Mouse (Mus musculus): ENCODE data around the gene Csf1. TPM values are rescaled to one million over a fixed set of nuclear protein-coding genes. Genes with fewer than 3 reads are reported as not detected.
A peak's percentile ranks its signal among the peaks of the same experiment; 100 is the strongest.
"Not testable (repeated sequence)": the region's sequence is repeated elsewhere in the genome, so short reads cannot be mapped to it uniquely, and the experiment has no call there.

Gene Csf1
- total RNA-seq, 2 experiments from 2014 or later, result 7.9 to 10.9 TPM

DNA sequence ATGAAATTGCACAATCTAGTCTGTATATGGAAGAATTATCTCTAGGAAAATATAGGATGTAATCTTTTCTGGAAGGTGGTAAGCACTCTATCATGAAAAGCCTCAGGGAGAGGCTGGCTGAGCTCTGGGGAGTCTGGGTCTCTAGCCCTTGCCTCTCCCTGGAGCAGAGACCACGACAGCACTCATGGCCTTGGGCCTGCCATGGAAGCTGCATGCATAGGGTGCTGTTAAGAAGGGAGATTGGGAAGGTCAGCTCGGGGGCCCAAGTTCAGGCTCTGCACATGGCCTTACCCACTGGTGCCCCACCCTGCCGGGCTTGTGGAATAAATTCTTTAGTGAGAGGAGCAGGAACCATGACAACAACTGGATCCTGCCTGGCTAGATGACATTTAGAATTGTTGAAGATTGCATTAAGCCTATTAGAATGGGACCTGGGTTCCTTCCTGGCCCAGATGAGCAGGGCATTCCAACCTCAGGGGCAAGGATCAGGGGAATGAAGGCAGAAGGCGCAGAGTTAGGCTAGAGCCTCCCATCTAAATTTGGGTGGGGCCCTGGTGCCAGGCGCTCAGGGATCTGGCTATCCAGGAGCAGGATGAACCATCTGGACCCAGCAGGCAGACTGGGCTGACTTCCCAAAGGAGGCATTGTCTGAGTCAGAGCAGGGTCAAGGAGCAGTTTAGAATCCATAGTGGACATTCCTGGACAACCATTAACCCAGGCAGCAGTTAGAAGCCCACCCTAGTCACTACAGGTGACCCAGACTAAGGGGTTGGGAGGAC lies 4.4 kb downstream of the Csf1 start:
- DNase-seq, result no peak
- intact Hi-C loops (cut with DNase I; ENCODE audit: low total_unique reads), result loop anchor here (2.0 to 10.0 kb wide), 3 partner anchors 55 to 131 kb away; no protein-coding TSS in a partner anchor

DNA sequence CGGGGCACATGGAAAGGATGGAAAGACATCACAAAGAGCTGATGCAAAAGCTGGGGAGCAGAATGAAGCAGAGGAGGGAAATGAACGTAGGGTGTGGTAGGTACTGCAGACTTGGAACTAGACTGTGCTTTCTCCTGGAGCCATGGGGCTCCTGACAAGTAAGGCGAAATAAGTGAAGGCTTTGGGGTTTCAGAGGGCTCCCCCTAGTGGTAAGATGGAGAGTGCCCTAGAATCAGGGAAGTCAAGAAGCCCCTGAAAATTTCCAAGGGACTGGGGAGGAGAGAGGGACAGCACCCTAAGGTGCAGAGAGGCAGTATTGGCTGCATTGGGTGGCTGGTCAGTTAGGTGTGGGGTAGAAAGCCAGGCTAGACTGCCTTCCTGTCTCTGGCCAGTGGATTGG lies 5.6 kb downstream of the Csf1 start:
- intact Hi-C loops (cut with DNase I; ENCODE audit: low total_unique reads), result loop anchor here (2.0 to 10.0 kb wide), 3 partner anchors 54 to 130 kb away; no protein-coding TSS in a partner anchor
- no peak for DNase-seq

DNA sequence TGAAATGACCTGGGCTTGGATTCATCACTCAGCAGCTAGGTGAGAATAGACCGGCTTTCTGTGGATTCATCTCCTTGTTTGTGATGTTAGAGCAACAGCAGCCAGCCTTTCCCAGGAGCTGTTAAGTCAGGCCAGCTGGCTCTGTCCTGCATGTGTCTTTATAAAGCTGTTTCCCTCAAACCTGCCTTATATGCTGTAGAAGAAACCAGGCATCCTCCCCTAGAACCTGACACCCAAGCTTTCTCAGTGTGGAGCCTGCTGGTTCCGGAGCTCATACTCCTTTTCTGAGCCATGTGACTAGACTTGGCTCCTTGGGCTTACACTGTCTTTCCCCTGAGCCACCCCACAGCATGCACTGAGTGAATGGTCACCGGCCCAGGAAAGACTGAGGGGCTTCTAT lies 8.7 kb downstream of the Csf1 start:
- DNase-seq, result no peak
- intact Hi-C loops (cut with DNase I; ENCODE audit: low total_unique reads), result loop anchor here (10.0 kb wide), 1 partner anchor 127 kb away; no protein-coding TSS in a partner anchor

DNA sequence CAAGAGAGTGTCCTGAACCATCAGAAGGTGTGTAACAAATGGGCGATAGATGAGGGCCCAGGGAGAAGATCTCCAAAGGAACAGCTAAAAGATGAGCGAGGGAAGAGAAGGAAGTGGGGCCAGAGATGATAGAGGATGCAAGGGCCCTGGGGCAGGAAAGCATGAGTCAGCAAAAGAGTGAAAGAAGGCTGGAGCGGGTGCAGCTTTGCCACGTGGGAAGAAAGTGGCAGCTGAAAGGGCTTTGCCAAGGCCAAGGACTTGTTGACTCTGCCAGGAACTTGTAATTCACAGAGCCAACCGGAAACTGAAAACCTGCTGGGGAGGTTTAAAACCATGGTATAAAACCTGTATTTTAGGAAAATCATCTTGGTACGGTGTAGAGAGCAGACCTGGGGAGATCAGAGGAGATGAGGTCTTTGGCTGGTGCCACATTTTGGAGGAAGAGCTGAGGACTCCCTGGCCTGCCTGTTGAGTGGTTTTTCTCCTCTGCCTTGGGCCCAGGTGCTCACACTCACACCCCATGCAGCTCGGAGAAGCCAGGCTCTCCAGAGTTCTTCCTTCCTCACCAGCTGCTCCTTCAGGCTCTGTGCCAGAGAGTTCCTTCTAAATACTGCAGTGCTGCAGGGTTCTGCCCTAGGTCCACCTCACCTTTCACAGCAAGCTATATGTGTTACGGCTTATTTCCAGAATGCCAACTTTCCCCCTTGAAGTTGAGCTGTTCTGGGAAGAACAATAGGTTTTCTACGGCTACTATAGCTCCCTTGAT lies 9.3 kb downstream of the Csf1 start:
- DNase-seq, result no peak
- intact Hi-C loops (cut with DNase I; ENCODE audit: low total_unique reads), result loop anchor here (10.0 kb wide), 1 partner anchor 126 kb away; no protein-coding TSS in a partner anchor

DNA sequence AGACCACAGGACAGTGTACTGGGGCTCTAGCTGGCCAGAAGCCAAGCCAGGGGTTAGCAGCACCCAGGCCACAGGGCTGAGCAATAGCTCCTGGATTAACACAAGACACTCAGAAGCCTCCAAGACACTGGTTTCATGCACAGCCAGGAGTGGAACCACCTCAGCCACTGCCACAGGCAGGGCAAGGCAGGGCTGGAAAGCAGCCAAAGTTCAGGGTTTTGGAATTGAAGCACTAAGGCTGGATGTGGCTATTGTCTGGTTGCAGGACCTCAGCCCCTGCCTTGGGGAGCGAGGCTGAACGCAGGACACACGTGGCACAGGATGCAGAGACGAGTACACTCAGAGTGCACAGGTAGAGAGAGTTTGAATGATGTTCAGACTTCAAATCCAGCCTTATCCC lies 10.8 kb downstream of the Csf1 start:
- intact Hi-C loops (cut with DNase I; ENCODE audit: low total_unique reads), result no loop called here
- no peak for DNase-seq

DNA sequence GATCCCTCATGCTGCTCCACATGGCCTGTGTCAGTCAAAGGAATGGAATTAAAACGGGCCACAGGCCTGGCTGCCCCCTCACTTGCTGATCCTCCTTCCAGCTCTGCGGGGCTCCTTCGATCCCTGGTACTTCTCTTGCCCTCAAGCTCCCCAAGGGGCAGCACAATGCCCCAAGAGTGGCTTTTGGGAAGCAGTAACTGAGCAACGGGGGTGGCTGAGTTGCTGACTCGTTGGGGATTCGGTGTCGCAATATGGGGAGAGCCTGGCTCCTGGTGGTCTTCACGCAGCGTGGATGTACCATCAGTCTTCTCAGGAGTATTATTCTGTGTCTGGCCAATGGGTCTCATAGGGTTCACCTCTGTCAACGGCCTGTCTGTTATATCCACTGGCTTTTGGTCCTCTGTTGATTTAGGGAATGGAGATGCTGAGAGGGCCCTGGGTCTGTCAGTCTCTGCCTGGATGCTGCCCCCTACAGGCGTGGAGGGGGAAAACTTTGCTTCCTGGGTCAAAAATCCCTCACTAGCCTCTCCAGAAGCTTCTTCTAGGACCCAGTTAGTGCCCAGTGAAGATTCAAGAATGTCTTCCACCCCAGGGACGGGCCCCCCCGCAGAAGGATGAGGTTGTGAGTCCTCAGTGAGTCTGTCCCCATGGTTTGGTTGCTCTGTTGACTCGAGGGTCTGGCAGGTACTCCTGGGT lies 11.9 kb downstream of the Csf1 start:
- intact Hi-C loops (cut with DNase I; ENCODE audit: low total_unique reads), result no loop called here
- no peak for DNase-seq

DNA sequence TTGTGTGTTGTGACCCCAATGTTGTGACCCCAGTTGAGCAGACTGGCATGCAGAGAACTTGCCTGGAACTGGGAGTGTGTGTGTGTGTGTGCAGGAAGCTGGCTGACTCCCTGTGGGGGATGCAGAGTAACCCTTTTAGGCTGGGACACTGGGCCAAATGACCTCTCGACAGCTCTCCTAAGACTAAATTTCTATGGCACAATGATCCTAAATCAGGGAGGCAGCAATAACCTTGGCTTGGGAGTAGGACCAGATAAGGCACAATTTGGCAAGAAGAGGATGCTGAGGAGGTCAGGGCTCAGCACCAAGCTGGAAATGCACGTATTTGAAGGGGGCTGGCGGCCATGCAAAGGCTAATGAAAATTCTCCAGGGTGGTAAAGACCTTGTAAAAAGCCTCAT lies 14.2 kb downstream of the Csf1 start:
- intact Hi-C loops (cut with DNase I; ENCODE audit: low total_unique reads), result no loop called here

DNA sequence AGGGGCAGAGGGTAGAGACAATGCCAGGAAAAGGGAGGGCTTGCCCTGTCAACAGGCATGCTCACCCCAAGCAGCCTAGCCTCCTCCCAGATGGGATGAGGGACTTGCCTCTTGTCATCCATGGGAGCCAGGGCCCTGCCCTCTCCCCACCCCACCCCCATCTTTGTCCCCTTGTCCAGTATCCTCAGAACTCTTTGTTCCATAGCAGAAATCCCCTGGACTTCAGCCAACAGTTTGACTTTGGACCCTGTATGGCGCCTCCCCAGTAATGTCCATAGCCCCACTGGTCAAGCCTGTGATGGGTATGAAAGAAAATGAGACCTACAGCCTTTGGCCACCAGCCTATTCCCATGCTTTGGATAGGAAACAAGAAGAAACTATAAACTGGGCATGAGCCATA lies 16.6 kb downstream of the Csf1 start:
- intact Hi-C loops (cut with DNase I; ENCODE audit: low total_unique reads), result no loop called here

More for the DNA sequence above, 14.2 kb downstream of the Csf1 start:
- no peak for DNase-seq

DNA sequence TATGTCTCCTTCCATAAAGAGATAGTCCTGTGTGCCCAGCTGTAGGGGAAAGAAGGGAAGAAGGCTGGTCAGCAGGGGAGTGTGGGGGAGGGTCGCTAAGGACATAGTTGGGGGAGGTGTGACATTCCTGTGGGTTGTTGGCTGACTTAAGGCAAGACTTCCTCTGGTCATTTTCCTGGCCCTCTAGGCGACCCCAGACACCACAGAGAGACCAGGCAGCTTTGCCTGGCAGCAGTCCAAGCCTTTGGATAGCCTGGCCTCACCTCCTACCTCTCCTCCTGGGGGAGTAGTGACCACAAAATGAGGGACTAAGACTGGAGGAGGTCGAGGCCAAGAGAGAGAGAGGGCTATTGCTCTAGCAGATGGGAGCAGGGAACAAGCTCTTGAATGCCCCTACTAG lies 17.2 kb downstream of the Csf1 start:
- intact Hi-C loops (cut with DNase I; ENCODE audit: low total_unique reads), result no loop called here
- no peak for DNase-seq

More for the DNA sequence above, 16.6 kb downstream of the Csf1 start:
- no peak for DNase-seq

DNA sequence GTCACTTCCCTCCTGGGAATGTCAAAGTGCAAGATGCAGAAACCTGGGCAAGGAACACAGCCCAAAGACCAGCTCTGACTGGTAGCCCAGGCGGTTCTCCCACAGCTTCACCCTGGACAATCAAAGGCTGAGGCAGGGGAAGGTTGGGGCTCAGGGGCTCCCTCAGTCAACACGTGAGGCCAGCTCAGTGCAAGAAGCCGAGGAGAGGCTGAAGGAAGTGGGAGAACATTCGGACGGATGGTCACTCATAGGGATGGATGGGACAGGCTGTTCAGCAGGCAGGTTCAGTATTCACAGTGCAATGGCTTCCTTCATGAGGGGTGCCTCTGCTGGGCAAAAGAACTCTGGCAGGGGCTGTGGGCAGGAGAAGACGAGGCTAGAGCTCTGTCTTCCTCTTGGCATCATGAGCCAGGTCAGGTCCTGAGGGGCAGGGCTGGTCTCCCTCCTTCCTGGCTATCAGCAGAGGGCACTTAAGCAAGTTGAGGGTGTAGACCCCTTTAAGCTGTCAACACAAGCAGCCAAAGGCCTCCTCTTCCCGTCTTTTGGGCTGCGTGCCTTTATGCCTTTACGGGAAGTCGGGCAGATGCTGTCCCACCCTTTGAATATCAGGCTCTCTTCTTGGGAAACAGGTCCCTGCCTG lies 18.1 kb downstream of the Csf1 start:
- intact Hi-C loops (cut with DNase I; ENCODE audit: low total_unique reads), result no loop called here
- no peak for DNase-seq

DNA sequence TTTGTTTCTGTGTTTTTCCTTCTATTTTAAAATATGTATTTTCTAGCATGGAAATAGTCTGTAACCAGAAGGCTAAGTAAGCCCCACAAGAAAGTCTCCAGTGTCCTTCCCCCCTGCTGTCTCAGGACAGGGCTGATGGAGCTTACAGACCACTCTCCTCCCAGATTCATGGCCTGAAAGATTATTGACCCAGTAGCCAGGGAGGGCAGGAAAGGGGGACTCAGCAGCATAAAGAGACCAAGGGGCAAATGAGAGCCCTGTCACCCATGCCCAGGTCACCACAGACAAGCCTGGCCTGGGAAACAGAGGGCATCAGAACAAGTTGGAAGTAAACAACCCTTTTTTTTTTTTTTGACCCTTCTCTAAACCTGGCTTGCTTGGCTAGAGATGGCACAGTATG lies 18.9 kb downstream of the Csf1 start:
- no peak for DNase-seq
- intact Hi-C loops (cut with DNase I; ENCODE audit: low total_unique reads), result no loop called here

DNA sequence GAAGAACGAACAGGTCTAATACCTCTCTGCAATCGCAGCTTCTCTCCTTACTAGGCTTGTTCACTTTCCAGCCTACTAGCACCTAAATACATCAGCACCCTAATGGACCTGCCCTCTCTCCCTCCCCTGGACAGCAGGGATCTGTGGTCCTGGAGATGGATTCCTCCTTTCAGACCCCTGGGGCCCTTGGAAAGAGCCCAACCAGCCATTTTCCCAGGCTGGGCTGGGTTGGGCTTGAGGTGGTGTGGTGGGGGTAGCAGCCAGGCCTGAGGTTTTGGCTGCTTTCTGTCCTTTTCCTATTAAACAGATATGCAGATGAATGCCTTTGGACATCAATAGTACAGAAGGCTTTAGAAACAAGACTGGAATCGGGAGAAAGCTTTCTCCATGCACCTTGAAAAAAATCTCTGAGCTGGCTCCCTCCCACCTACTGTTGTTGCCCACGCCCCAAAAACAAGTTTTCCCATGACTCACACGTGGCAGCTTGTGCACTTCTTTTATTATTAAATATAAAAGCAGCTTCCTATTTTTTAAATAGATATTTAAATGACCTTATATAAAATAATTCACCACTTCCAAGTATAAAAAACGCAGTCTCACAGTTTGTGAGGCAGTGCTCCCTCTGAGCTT lies 19.6 kb downstream of the Csf1 start:
- intact Hi-C loops (cut with DNase I; ENCODE audit: low total_unique reads), result no loop called here
- DNase-seq, result peak; percentile 89

DNA sequence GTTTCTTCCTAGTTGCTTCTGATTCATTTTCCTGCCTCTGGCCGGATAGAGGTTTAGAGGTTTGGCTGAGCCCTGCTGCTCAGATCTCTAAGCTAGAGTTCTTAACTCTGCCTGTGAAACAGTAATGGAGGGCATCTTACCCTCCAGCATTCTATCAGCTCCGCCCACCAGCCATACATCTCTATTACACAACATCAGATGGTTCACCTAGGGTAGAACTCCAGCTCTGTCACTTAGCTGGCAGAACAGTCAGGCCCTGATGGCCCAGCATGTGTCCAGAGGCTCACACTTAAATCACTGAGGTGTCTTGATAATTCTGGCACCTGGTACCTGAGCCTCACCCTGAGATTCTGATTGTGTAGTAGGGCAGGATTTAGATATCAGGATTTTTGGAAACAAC lies 20.3 kb downstream of the Csf1 start:
- intact Hi-C loops (cut with DNase I; ENCODE audit: low total_unique reads), result no loop called here
- DNase-seq, result no peak

DNA sequence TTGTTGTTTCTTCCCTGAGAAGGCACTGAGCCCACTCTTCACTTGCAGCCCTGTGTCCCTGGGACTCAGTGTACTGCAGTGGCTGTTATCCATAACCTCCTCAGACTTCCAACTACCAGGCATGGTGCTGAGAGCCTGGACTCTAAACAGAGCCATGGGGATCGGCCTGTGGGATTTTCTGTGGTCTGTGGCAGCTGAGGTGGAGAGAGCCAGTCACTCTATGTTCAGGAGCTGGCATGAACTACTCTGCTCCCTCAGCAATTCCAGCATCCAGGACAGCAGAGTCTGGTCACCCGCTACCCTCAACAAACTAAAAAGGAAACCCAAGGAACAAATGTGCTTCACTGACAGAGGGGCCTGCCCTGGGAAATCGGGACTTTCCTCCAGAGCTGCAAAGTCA lies 20.8 kb downstream of the Csf1 start:
- DNase-seq, result no peak
- intact Hi-C loops (cut with DNase I; ENCODE audit: low total_unique reads), result no loop called here

DNA sequence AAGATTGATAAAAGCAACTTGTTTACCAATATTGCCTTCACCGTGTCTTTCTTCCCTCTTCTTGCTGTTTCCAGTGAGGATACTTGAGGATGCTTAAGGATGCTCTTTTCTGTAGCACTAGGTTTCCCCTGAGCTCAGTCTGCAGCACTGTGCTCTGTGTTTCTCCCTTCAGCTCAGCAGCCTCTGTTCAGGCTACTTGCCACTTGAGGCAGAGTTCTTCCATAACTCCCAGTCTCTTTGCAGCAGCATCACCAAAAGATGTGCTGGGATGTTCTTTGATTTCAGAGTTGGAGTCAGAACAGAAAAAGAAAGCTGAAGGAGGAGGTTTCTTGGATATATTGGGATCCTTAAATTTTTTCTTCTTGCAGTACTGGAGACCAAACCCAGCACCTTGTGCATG lies 21.6 kb downstream of the Csf1 start:
- intact Hi-C loops (cut with DNase I; ENCODE audit: low total_unique reads), result no loop called here
- no peak for DNase-seq

DNA sequence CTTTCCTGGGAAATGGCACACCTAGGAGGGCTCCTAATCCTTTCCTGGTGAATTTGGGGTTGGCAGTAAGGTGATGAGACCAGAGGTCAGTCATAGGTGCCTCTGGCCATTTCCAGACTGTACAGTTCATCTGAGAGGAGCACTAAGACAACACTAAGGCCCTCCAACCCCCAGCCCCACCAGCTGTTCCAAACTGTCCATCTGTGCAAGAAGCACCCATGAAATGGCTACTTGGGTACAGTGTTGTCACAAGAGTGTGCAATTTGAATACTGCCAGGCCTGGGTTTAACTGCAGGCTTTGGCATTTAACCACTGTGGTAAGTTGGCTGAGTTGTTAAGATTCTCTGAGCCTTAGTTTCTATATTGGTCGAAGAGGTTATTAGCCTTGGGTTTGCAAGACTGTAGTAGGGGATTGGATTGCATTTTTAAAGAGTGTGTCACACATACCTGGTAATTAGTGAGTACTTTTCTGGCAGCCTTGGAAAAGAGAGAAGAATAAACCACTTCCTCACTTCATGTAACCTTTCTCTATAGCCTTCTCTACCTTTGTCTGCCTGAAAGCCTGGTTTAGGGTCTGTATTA lies 22.6 kb downstream of the Csf1 start:
- intact Hi-C loops (cut with DNase I; ENCODE audit: low total_unique reads), result no loop called here
- DNase-seq, result no peak

DNA sequence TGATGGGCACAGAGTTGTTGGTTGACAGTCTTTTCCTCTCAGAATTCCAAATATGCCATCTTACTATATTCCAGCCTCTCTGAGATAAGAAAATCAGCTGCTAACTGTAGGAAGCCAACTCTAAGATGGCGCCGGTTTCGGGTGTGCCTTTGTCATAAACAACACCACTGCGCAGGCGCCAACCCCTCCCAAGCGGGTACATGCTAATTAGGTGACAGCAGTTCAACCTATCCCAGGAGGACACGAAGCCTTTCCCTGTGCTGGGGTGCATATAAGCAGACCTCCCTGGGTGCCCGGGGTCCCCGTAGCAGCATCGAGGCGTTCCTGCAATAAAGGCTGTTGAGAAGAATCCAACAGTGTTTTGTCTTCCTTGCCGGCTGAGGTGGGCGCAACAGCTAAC lies 24.6 kb downstream of the Csf1 start:
- DNase-seq; intact Hi-C loops (cut with DNase I; ENCODE audit: low total_unique reads): not testable (repeated sequence)

DNA sequence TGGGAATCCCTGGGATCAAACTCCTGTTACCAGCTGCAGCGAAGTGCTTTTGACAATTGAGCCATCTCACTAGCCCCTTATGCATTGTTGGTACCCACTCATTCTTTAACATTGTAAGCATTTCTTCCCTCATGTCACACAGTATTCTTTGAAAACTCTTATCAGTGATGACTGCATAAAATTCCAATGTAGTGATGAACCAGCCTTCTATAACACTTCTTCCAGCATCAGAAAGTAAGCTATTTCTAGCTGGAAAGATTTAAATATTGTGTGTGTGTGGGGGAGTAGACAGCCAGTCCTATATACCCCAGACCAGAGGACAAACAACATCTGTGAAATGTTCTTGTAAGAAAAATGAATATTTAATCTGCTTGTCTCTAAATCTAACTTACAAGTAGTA lies 26.9 kb downstream of the Csf1 start:
- DNase-seq, result no peak
- intact Hi-C loops (cut with DNase I; ENCODE audit: low total_unique reads), result no loop called here

DNA sequence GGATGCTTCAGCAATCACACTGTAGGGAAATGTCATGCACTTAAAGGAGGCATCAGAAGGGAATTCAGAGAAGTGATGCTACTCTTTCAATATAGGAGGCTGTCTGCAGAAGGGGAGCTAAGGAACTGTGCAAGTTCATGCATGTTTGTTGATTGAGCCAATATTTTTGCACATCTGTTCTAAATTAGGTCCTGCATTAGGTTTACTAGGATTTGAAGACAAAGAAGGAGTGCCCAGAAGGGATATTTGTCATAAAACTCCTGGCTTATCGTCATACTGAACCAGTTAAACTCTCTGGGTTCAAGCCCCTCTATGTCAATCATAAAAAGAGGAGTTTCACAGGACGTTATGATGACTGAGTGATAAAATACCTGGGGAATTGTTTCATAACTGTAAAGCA lies 30.0 kb downstream of the Csf1 start:
- intact Hi-C loops (cut with DNase I; ENCODE audit: low total_unique reads), result no loop called here
- DNase-seq, result no peak

Measured in gastrocnemius, postnatal 14 days (tissue).